9 mouse cellular contexts compared by ENCODE assay signal in genomic region chr5:137770709-137771108, GRCm38 (mm10). TPM values are rescaled to one million over a fixed set of nuclear protein-coding genes. Genes with fewer than 3 reads are reported as not detected.
A peak's percentile ranks its signal among the peaks of the same experiment; 100 is the strongest.
DNase-seq lines count a peak whose midpoint lies in the region; ATAC-seq and TF ChIP-seq lines count a peak whose summit lies in the region.
"Had no signal": no experiment of that assay in that cellular context is flagged by ENCODE, and none has a peak within 500 bp of the region (broad histone marks: within the 10 kb centered on the region; RNA-seq: fewer than 3 reads in every experiment).

No protein-coding gene starts in this region.

- no peak overlapping the region for H3K4me2 ChIP-seq in liver, embryonic 14.5 days (ENCODE audit: low read depth)
- H3K4me2 ChIP-seq: neural tube, embryonic 13.5 days had no signal

- intact Hi-C loops in gastrocnemius, postnatal 36 days (cut with DNase I): no loop called here

- ATAC-seq in erythroblast, adult 5-6 weeks (replicated peaks; ENCODE audit: low FRiP score, poor library complexity, severe bottlenecking): peak; percentile 86
- ATAC-seq in liver, embryonic 14.5 days (ENCODE audit: insufficient read depth): peak; percentile 50; the same call in 1 of the 2 replicates

- no peak overlapping the region for H3K9ac ChIP-seq in liver, embryonic 14.5 days (replicated peaks)
- H3K9ac ChIP-seq: neural tube, embryonic 13.5 days had no signal

- no peak overlapping the region for H3K4me3 ChIP-seq in layer of hippocampus, adult 2 months
- no peak overlapping the region for H3K4me3 ChIP-seq in liver, embryonic 14.5 days (ENCODE audit: insufficient read depth in 1 of 2, low read depth in 2 of 2, low read length in 2 of 2)
- H3K4me3 ChIP-seq: erythroblast, embryonic 14.5 days; neural tube, embryonic 13.5 days had no signal

- peak; percentile 79 for TF ChIP-seq CTCF in layer of hippocampus, adult 2 months (conservative IDR thresholded peaks at IDR 0.05)
- TF ChIP-seq CTCF in liver, embryonic 14.5 days (IDR thresholded peaks at IDR 0.05; ENCODE audit: low read depth): peak; percentile 94

- H3K27me3 ChIP-seq in liver, embryonic 14.5 days (ENCODE audit: control insufficient read depth, insufficient read depth, low read length): no peaks in the 10 kb centered on the region
- H3K27me3 ChIP-seq: neural tube, embryonic 13.5 days had no signal

- H3K9me3 ChIP-seq in liver, embryonic 14.5 days (ENCODE audit: control insufficient read depth, low read length): no peaks in the 10 kb centered on the region
- H3K9me3 ChIP-seq: neural tube, embryonic 13.5 days had no signal

- H3K27ac ChIP-seq in layer of hippocampus, adult 2 months: no peak overlapping the region
- no peak overlapping the region for H3K27ac ChIP-seq in liver, embryonic 14.5 days
- H3K27ac ChIP-seq: neural tube, embryonic 13.5 days had no signal

- H3K36me3 ChIP-seq in liver, embryonic 14.5 days (replicated peaks; ENCODE audit: control insufficient read depth, insufficient read depth, low read depth): no peaks in the 10 kb centered on the region
- H3K36me3 ChIP-seq: neural tube, embryonic 13.5 days had no signal

- 16% methylated on average over 2 of the region's 2 CpGs for WGBS in liver, embryonic 14.5 days (ENCODE audit: insufficient replicate concordance)

- peaks cover 0 to 9% of the 10 kb centered on the region in 2 experiments; a peak in 2 of 4 replicates for H3K4me1 ChIP-seq in liver, embryonic 14.5 days (replicated peaks; ENCODE audit: control insufficient read depth in 2 of 2, insufficient read depth in 2 of 2, low read length in 1 of 2)

- DNase-seq in layer of hippocampus, adult 2 months (ENCODE audit: low spot score in 2 of 2): no peak
- no peak for DNase-seq in layer of hippocampus, adult 9-10 months (ENCODE audit: low spot score)
- peak; percentile 87 for DNase-seq in R1 (ENCODE audit: low read depth, low spot score)
- DNase-seq in liver, embryonic 14.5 days (ENCODE audit: low read depth in 3 of 3, low spot score in 3 of 3): no peak
- DNase-seq in thymus, postnatal 14 days: peak; percentile 61
- DNase-seq in gastrocnemius, postnatal 36 days: no peak

- TF ChIP-seq EP300 in liver, embryonic 14.5 days (IDR thresholded peaks at IDR 0.05; ENCODE audit: low read depth): no peak

RNA-seq across cellular contexts. Expression of gene Ppp1r35, which starts 7.9 kb away (rescaled TPM):
- 10 to 100 TPM; 19.8 to 25.4 TPM for total RNA-seq in layer of hippocampus, adult 2 months (2021)
- total RNA-seq in erythroblast, adult 5-6 weeks (2015; ENCODE audit: low replicate concordance): 6.5 and 24.2 TPM in 2 replicates
- total RNA-seq in erythroblast, adult 5-6 weeks (2017; ENCODE audit: low replicate concordance): 6.4 and 12.0 TPM in 2 replicates
- polyA plus RNA-seq in liver, embryonic 14.5 days (2012; rRNA removed): 22.8 and 23.1 TPM in 2 replicates
- polyA plus RNA-seq in liver, embryonic 14.5 days (2014; fragmentation: Nextera tagmentation; extraction: Ambion mirVana): 25.5 and 27.0 TPM in 2 replicates
- total RNA-seq in gastrocnemius, postnatal 36 days (2021): 1 to 10 TPM; 5.6 to 7.9 TPM

RNA-seq across cellular contexts. Expression of gene Mepce, which starts 16.7 kb away (rescaled TPM):
- total RNA-seq in layer of hippocampus, adult 2 months (2021): 10 to 100 TPM; 43.6 to 49.2 TPM
- 7.7 and 11.7 TPM in 2 replicates for total RNA-seq in erythroblast, adult 5-6 weeks (2015; ENCODE audit: low replicate concordance)
- total RNA-seq in erythroblast, adult 5-6 weeks (2017; ENCODE audit: low replicate concordance): 4.8 and 14.4 TPM in 2 replicates
- polyA plus RNA-seq in liver, embryonic 14.5 days (2012; rRNA removed): 12.2 and 13.3 TPM in 2 replicates
- polyA plus RNA-seq in liver, embryonic 14.5 days (2014; fragmentation: Nextera tagmentation; extraction: Ambion mirVana): 5.1 and 6.4 TPM in 2 replicates
- total RNA-seq in gastrocnemius, postnatal 36 days (2021): 10 to 100 TPM; 20.8 to 25.2 TPM

RNA-seq across cellular contexts. Expression of gene Zcwpw1, which starts 16.9 kb away (rescaled TPM):
- total RNA-seq in layer of hippocampus, adult 2 months (2021): 1 to 10 TPM; 5.7 to 8.1 TPM
- 1.7 and 9.2 TPM in 2 replicates for total RNA-seq in erythroblast, adult 5-6 weeks (2015; ENCODE audit: low replicate concordance)
- 5.5 and 6.1 TPM in 2 replicates for total RNA-seq in erythroblast, adult 5-6 weeks (2017; ENCODE audit: low replicate concordance)
- polyA plus RNA-seq in liver, embryonic 14.5 days (2012; rRNA removed): 2.2 and 3.1 TPM in 2 replicates
- 2.1 and 2.4 TPM in 2 replicates for polyA plus RNA-seq in liver, embryonic 14.5 days (2014; fragmentation: Nextera tagmentation; extraction: Ambion mirVana)
- total RNA-seq in gastrocnemius, postnatal 36 days (2021): under 1 TPM in 1 of 2 experiments, not detected in 1; 0.17 TPM

RNA-seq across cellular contexts. Expression of gene Tsc22d4, which starts 25.2 kb away (rescaled TPM):
- total RNA-seq in layer of hippocampus, adult 2 months (2021): 100 to 1,000 TPM; 160 to 174 TPM
- 24.5 and 44.6 TPM in 2 replicates for total RNA-seq in erythroblast, adult 5-6 weeks (2015; ENCODE audit: low replicate concordance)
- 69.5 and 76.3 TPM in 2 replicates for total RNA-seq in erythroblast, adult 5-6 weeks (2017; ENCODE audit: low replicate concordance)
- 23.0 and 26.8 TPM in 2 replicates for polyA plus RNA-seq in liver, embryonic 14.5 days (2012; rRNA removed)
- 49.7 and 62.2 TPM in 2 replicates for polyA plus RNA-seq in liver, embryonic 14.5 days (2014; fragmentation: Nextera tagmentation; extraction: Ambion mirVana)
- 10 to 100 TPM; 52.2 to 55.6 TPM for total RNA-seq in gastrocnemius, postnatal 36 days (2021)

RNA-seq across cellular contexts. Expression of gene Nyap1, which starts 29.3 kb away (rescaled TPM):
- 10 to 100 TPM; 70.4 to 72.5 TPM for total RNA-seq in layer of hippocampus, adult 2 months (2021)
- 0.38 TPM in 1 of 2 replicates, not detected in the other for total RNA-seq in erythroblast, adult 5-6 weeks (2015; ENCODE audit: low replicate concordance)
- total RNA-seq in erythroblast, adult 5-6 weeks (2017; ENCODE audit: low replicate concordance): 0.84 and 1.4 TPM in 2 replicates
- polyA plus RNA-seq in liver, embryonic 14.5 days (2012; rRNA removed): 0.96 and 1.2 TPM in 2 replicates
- 0.03 and 0.05 TPM in 2 replicates for polyA plus RNA-seq in liver, embryonic 14.5 days (2014; fragmentation: Nextera tagmentation; extraction: Ambion mirVana)
- under 1 TPM; 0.20 to 0.28 TPM for total RNA-seq in gastrocnemius, postnatal 36 days (2021)

Comparison
In these comparisons a context has a peak if more than half of its experiments do, and no peak if none do; other contexts are left out.
1. DNase-seq: peak in R1 (single experiment) and thymus, postnatal 14 days (single experiment); none in layer of hippocampus, adult 2 months (0 of 2), layer of hippocampus, adult 9-10 months (single experiment), liver, embryonic 14.5 days (0 of 3) and gastrocnemius, postnatal 36 days (0 of 2).